Mouse (Mus musculus) spleen, adult 2 months (tissue): ENCODE results near the gene Srcap. TPM values are rescaled to one million over a fixed set of nuclear protein-coding genes. Genes with fewer than 3 reads are reported as not detected.
"Not testable (repeated sequence)": the region's sequence is repeated elsewhere in the genome, so short reads cannot be mapped to it uniquely, and the experiment has no call there.

Experiments used
- DNase-seq, 2 experiments: peaks; one replicate each; pipeline versions ENCODE4 v3.0.0 to v3.0.0-alpha.2; 2012 to 2021; ENCODE audit warnings: low spot score in 2 of 2, low read depth in 1 of 2
- H3K27ac ChIP-seq: fragments of 200-500 bp; 2 replicates; pipeline ENCODE4 v1.5.1; 2012; ENCODE audit warnings: low read length, inconsistent platforms; ENCODE audit not compliant: insufficient read depth
- H3K27me3 ChIP-seq: fragments of 200-500 bp; 2 replicates; pipeline ENCODE4 v1.6.1; 2012; ENCODE audit warnings: mild to moderate bottlenecking, moderate library complexity, low read length, inconsistent platforms; ENCODE audit not compliant: control insufficient read depth, insufficient read depth
- H3K36me3 ChIP-seq: fragments of 200-500 bp; 2 replicates; pipeline ENCODE4 v1.6.1; 2012; ENCODE audit warnings: mild to moderate bottlenecking, low read length, inconsistent platforms; ENCODE audit not compliant: control insufficient read depth, insufficient read depth
- H3K4me1 ChIP-seq: fragments of 200-500 bp; 2 replicates; pipeline ENCODE4 v1.6.1; 2011; ENCODE audit warnings: inconsistent platforms; ENCODE audit not compliant: control insufficient read depth, insufficient read depth, insufficient read length
- H3K4me3 ChIP-seq: fragments of 200-500 bp; 2 replicates; pipeline ENCODE4 v1.5.1; 2011; ENCODE audit warnings: mild to moderate bottlenecking, inconsistent platforms; ENCODE audit not compliant: insufficient read depth, insufficient read length; ENCODE audit errors: extremely low read depth
- CTCF ChIP-seq: fragments of 200-500 bp; IDR thresholded peaks from 2 replicates; pipeline ENCODE4 v1.5.1; 2011; ENCODE audit warnings: mild to moderate bottlenecking, inconsistent platforms; ENCODE audit not compliant: insufficient read depth, insufficient read length, insufficient replicate concordance; ENCODE audit errors: extremely low read depth
- POLR2A ChIP-seq: fragments of 200-500 bp; IDR thresholded peaks from 2 replicates; pipeline ENCODE4 v1.6.1; 2011; ENCODE audit warnings: low read depth, low read length, inconsistent platforms
- WGBS: fragments of 180-500 bp; shearing (Covaris S2); methylation state at CpG from one replicate; pipeline ENCODE4 v1.1.7; 2018; 5-methylcytosine and 5-hydroxymethylcytosine counted together
- polyA plus RNA-seq: library from polyadenylated mRNA; depleted of rRNA; stranded (reverse); fragments of >200 nt; gene quantifications from 2 replicates; pipeline ENCODE4 v1.2.3, GENCODE M21; 2012

The Srcap gene
- polyA plus RNA-seq, 1 experiment, result 37.7 TPM

DNA sequence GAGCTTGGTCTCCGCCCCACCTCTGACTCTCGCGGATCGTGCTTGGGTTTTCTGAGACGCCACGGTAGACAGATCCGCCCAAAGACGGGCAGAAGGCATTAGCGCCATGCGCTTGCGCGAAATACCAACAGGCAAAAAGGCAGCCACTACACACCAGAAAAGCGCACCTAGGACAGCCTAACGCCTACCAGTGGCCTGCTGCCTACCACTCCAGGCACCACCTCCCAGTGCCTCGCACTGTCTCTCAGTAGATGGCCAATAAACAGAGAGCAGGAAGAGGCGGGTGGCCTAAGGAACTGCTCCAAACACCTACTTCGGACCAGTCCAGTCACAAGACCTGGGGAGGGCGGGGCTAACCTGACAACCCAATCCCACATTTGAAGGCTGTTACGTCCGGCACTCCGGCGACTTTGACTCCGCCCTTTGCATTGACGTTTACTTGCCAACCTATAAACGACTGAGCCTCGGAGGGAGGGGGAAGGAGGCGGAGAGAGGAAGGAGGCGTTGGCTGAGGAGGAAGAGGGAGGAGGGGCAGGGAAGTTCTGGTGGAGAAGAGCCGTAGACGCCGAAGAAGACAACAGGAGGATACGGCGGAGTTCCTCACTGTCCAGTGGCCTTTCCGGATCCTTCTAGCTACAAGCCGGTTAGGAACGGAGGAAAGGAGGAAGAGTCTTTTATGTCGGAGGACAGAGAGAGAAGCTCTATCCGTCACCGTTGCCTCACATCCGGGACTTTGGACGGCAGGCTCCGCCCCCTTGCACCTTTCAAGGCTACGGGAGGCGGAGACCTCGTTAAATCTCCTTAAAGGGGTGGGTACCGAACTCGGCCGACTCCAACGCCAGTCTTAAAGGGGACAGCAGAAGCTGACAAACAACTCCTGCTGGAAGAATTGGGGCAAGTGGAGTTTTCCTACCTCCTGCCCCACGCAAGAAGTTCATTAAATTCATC, 33.8 kb upstream of the Srcap start:
- Histone ChIP-seq H3K36me3 (peaks cover 39% of the 10 kb centered on the region), H3K27me3 (no peaks in the 10 kb centered on the region), H3K4me3 (peak overlapping the region; percentile 82), H3K4me1 (peaks cover 4% of the 10 kb centered on the region; the same call in 1 of the 2 replicates), H3K27ac (peak overlapping the region; percentile 98)
- WGBS, result under 1% methylated on average over 50 of the region's 50 CpGs
- peak; percentile 100 for DNase-seq
- TF ChIP-seq CTCF, result no peak
- TF ChIP-seq POLR2A, result peak; percentile 64

DNA sequence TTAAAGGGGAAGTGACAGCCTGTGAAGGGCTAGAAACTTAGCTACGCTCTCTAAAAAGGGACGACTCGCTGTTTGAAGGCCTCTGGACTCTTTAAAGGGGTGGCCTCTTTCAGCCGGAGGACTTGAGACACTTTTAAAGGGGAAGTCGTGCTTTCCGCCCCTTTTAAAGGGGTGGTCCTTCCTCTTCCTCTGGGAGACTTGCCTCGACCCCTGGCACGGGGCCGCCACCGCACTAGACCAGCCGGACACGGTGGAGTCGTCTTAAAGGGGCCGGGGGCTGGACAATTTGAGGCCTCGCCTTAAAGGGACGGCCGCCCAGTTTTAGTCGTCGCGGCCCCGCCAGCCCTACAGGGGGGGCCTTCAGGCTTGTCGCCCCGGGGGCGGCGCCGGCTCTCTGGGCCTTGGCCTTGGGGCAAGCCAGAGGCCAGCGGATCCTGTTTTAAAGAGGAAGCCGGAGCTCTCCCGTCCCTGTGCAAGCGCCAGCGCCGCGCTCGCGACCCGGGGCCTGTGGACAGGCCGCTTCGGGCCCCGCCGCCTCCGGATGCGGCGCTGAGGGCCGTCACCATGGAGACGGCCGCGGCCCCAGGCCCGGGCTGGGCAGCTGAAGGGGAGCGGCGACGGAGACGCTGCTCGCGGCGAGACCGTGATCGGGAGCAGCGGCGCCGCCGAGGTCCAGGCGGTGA, 33.0 kb upstream of the Srcap start, which contains the start of gene Fbrs:
Fbrs (plus strand) TSS at position 565 of the 683 bp plus-strand sequence.
- Histone ChIP-seq H3K27me3 (no peaks in the 10 kb centered on the region), H3K4me1 (peaks cover 4% of the 10 kb centered on the region; the same call in 1 of the 2 replicates), H3K36me3 (peaks cover 39% of the 10 kb centered on the region), H3K4me3 (peak within 1 kb of the TSS; percentile 82), H3K27ac (peak within 1 kb of the TSS; percentile 98)
- DNase-seq, result peak; percentile 28 to 82
- under 1% methylated on average over 61 of the region's 62 CpGs for WGBS
- no peak; the same call in 1 of the 2 replicates for TF ChIP-seq POLR2A

DNA sequence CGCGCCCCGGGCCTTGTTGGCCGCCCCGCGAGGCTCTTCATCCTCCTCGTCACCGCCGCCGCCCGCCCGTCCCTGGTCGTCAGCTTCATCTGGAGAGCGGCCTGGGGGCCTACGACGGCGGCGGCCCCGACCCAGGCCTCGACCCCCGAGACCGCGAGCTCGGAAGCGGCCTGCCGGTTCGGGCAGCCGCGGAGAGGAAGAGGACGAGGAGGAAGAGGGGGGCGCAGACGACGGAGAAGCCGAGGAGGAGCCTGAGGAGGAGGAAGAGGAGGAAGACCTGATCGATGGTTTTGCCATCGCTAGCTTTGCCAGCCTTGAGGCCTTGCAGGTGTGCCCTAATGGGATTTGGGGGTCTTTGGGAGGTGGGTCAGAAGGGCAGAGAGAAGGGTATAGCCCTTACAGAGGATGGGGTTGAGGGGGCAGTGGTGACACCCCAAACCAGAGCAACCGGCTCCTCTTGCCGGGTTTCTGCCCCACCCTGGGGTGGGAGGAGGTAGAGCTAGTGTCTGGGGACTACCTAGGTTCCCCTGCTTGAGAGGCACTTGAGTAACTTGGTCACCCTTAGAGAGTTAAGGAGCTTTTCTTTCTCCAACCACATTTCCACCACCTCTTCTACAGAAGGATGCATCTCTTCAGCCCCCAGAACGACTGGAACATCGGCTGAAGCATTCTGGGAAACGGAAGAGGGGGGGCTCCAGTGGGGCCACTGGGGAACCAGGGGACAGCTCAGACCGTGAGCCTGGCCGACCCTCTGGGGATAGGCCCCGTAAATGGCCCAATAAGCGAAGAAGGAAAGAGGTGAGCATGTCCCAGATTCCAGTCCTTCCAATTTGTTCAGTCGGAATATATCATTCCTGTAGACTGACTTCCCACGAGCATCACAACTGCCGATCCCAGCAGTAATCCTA, 32.2 kb upstream of the Srcap start:
- Histone ChIP-seq H3K4me1 (peaks cover 4% of the 10 kb centered on the region; the same call in 1 of the 2 replicates), H3K27me3 (no peaks in the 10 kb centered on the region), H3K4me3 (peak overlapping the region; percentile 82), H3K27ac (peak overlapping the region; percentile 98), H3K36me3 (peaks cover 39% of the 10 kb centered on the region)
- DNase-seq, result peak in 1 of 2 experiments; percentile 27
- 2% methylated on average over 47 of the region's 48 CpGs for WGBS
- TF ChIP-seq POLR2A (no peak), CTCF (no peak)

DNA sequence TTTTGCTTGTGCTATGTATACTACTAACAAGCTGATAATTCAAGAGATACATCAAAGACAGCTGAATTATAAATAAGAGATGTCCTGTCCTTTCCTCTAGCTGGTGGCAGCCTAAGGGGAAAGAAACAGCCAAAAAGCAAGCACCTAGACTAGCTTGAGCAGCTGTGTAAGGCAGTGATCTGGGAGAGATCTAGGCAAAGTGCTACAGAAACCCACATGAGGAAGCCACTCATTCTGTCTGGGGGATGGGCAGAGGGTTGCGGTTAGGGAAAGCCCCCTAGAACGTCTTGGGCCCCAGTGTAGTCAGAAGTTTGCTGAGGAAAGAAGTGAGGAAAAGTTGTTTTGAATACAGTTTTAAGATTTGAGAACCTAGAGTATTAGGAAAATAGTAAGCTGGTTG, 31.5 kb upstream of the Srcap start:
- peak; percentile 63 to 79 for DNase-seq
- Histone ChIP-seq H3K36me3 (peaks cover 39% of the 10 kb centered on the region), H3K4me1 (peaks cover 4% of the 10 kb centered on the region; the same call in 1 of the 2 replicates), H3K4me3 (peak overlapping the region; percentile 82), H3K27me3 (no peaks in the 10 kb centered on the region), H3K27ac (peak overlapping the region; percentile 98)
- TF ChIP-seq POLR2A (no peak), CTCF (no peak)
- WGBS, result 0% methylated on average over 2 of the region's 2 CpGs

DNA sequence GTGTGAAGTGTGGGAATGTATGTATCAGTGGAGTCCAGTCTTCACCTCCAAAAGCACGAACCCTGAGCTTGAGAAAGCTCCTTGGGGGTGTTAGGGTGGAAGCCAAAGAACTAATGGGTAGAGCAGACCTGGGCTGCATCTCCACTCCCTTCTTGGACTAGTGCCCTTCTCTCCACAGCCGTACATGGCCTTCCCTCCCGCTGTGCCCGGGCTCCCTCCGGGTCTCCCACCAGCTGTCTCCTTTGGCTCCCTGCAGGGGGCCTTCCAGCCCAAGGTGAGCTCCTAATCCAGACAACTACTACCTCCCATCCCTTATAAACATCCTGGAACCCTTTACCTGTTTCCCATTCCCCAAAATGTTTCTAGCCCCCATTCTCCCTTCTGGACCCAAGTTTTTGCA, 26.4 kb upstream of the Srcap start:
- no peaks in the 10 kb centered on the region for H3K27me3 ChIP-seq
- no peak overlapping the region for H3K27ac ChIP-seq
- peaks cover 4% of the 10 kb centered on the region; the same call in 1 of the 2 replicates for H3K4me1 ChIP-seq
- TF ChIP-seq POLR2A (no peak), CTCF (no peak)
- 91% methylated on average over 5 of the region's 5 CpGs for WGBS
- no peak overlapping the region for H3K4me3 ChIP-seq
- H3K36me3 ChIP-seq, result peaks cover 71% of the 10 kb centered on the region
- DNase-seq, result no peak

DNA sequence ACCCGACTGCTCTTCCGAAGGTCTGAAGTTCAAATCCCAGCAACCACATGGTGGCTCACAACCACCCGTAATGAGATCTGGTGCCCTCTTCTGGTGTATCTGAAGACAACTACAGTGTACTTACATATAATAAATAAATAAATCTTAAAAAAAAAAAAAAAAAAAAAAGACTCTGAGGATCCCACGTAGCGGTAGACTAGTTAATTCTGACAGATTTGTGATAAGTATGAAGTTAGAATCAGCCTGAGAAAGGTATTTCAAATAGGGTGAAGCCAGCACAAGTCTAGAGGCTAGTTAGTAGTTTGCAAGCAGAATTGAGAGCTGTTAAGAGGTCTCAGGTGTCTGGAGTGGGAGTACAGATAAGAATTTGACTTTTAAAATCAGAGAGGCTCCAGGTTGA, 23.4 kb upstream of the Srcap start:
- not testable (repeated sequence) for H3K4me1 ChIP-seq, H3K4me3 ChIP-seq, H3K27me3 ChIP-seq, H3K27ac ChIP-seq, DNase-seq
- whole genome bisulfite sequencing, result 83% methylated on average over 4 of the region's 5 CpGs
- peaks cover 74% of the 10 kb centered on the region for H3K36me3 ChIP-seq
